Mouse (Mus musculus) testis, adult 2 months (tissue): ENCODE data around the gene Qrfpr. TPM values are rescaled to one million over a fixed set of nuclear protein-coding genes. Genes with fewer than 3 reads are reported as not detected.

ENCODE experiments used
- H3K27ac ChIP-seq: fragments of 200-500 bp; 2 replicates; pipeline ENCODE4 v1.5.1; 2012; ENCODE audit warnings: low read depth, low read length; ENCODE audit not compliant: control insufficient read depth, insufficient read depth
- H3K27me3 ChIP-seq: fragments of 200-500 bp; 2 replicates; pipeline ENCODE4 v1.6.1; 2012; ENCODE audit warnings: mild to moderate bottlenecking, low read length, moderate library complexity; ENCODE audit not compliant: control insufficient read depth, insufficient read depth
- H3K36me3 ChIP-seq: fragments of 200-500 bp; 2 replicates; pipeline ENCODE4 v1.6.1; 2012; ENCODE audit warnings: mild to moderate bottlenecking, low read length; ENCODE audit not compliant: control insufficient read depth, insufficient read depth
- H3K4me1 ChIP-seq: fragments of 200-500 bp; 2 replicates; pipeline ENCODE4 v1.6.1; 2012; ENCODE audit warnings: low read length; ENCODE audit not compliant: control insufficient read depth, insufficient read depth
- H3K4me3 ChIP-seq: fragments of 200-500 bp; 2 replicates; pipeline ENCODE4 v1.5.1; 2012; ENCODE audit warnings: low read depth, mild to moderate bottlenecking, low read length, moderate library complexity, mixed read lengths; ENCODE audit not compliant: control insufficient read depth
- CTCF ChIP-seq: fragments of 200-500 bp; IDR thresholded peaks from 2 replicates; pipeline ENCODE4 v1.5.1; 2012; ENCODE audit warnings: low read depth, mild to moderate bottlenecking, inconsistent platforms, low read length, moderate library complexity; ENCODE audit not compliant: control insufficient read depth, insufficient read depth, insufficient replicate concordance
- POLR2A ChIP-seq: fragments of 200-500 bp; IDR thresholded peaks from 2 replicates; pipeline ENCODE4 v1.6.1; 2012; ENCODE audit warnings: low read depth, mild to moderate bottlenecking, inconsistent platforms, low read length, moderate library complexity; ENCODE audit not compliant: control insufficient read depth
- polyA plus RNA-seq: library from polyadenylated mRNA; depleted of rRNA; stranded (reverse); fragments of >200 nt; gene quantifications from 2 replicates; pipeline ENCODE4 v1.2.3, GENCODE M21; 2012

Qrfpr gene
- polyA plus RNA-seq, 1 experiment: not detected

DNA sequence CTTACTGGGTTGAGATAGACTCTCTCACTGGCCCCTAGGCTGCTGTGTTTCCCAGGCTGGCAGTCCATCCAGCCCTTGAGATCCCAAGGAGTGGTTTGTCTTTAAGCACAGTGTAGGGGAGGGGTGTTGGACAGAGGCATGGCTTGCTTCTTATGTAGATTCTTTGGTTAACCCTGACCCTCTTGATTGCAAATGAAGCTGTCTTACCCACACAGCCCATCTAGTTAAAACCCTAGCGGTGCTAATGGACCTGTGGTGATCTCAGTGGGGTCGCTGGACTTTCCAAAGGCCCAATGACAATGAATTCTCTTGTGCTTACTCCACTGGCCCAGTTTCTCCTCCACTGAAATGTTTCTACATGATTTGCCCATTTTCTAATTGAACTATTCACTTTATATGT is 1.2 kb upstream of the Qrfpr start:
- TF ChIP-seq CTCF (no peak), POLR2A (no peak)
- no peak overlapping the region for H3K4me3 ChIP-seq
- H3K4me1 ChIP-seq: no peaks in the 10 kb centered on the region
- no peak overlapping the region for H3K27ac ChIP-seq
- no peaks in the 10 kb centered on the region for H3K27me3 ChIP-seq
- H3K36me3 ChIP-seq: no peaks in the 10 kb centered on the region

DNA sequence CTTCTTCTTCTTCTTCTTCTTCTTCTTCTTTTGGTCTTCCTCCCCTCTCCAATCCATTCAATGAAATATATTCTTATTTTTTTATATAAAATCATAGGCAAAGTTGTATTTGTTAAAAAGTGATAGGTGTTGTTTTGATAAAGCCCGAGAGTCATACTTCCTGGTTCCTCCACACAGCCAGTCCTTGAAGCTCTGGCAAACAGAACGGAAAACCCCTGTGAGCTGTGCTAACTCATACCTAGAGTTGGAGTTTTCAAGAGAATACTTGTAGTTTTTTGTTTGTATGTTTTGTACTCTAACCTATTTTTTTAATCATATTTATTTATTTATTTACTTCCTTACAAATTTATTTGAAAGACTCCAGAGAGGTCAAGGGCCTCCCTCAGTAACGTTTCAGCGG is 9.4 kb downstream of the Qrfpr start:
- TF ChIP-seq CTCF (no peak), POLR2A (no peak)
- H3K27ac ChIP-seq: no peak overlapping the region
- peaks cover 3% of the 10 kb centered on the region; the same call in 1 of the 2 replicates for H3K4me1 ChIP-seq
- no peaks in the 10 kb centered on the region for H3K36me3 ChIP-seq
- H3K4me3 ChIP-seq: no peak overlapping the region
- H3K27me3 ChIP-seq: no peaks in the 10 kb centered on the region; the same call in 1 of the 2 replicates

- H3K27ac ChIP-seq: no peak overlapping the region
- TF ChIP-seq CTCF (no peak), POLR2A (no peak)
- peaks cover 3% of the 10 kb centered on the region; the same call in 1 of the 2 replicates for H3K4me1 ChIP-seq
- no peak overlapping the region for H3K4me3 ChIP-seq
- H3K27me3 ChIP-seq: no peaks in the 10 kb centered on the region; the same call in 1 of the 2 replicates
- no peaks in the 10 kb centered on the region for H3K36me3 ChIP-seq
These were observed 11.2 kb downstream of the Qrfpr start for GRCm38 (mm10) chr3:36210939-36211338.

- Histone ChIP-seq H3K27me3 (no peaks in the 10 kb centered on the region; the same call in 1 of the 2 replicates), H3K36me3 (no peaks in the 10 kb centered on the region), H3K4me1 (peaks cover 3% of the 10 kb centered on the region; the same call in 1 of the 2 replicates), H3K4me3 (no peak overlapping the region), H3K27ac (no peak overlapping the region)
- TF ChIP-seq CTCF (no peak), POLR2A (no peak)
These were observed 12.1 kb downstream of the Qrfpr start for GRCm38 (mm10) chr3:36209776-36210555.

- peaks cover 3% of the 10 kb centered on the region; the same call in 1 of the 2 replicates for H3K4me1 ChIP-seq
- H3K4me3 ChIP-seq: peak overlapping the region; percentile 8
- H3K27me3 ChIP-seq: no peaks in the 10 kb centered on the region; the same call in 1 of the 2 replicates
- TF ChIP-seq POLR2A (no peak), CTCF (no peak)
- no peak overlapping the region for H3K27ac ChIP-seq
- H3K36me3 ChIP-seq: no peaks in the 10 kb centered on the region
These were observed 14.4 kb downstream of the Qrfpr start for GRCm38 (mm10) chr3:36207520-36208264.

GRCm38 (mm10) chr3:36202932-36203331 is 19.2 kb downstream of the Qrfpr start:
- H3K4me1 ChIP-seq: no peaks in the 10 kb centered on the region
- H3K27me3 ChIP-seq: no peaks in the 10 kb centered on the region
- TF ChIP-seq POLR2A: no peak
- no peak for TF ChIP-seq CTCF
- H3K27ac ChIP-seq: no peak overlapping the region
- H3K36me3 ChIP-seq: no peaks in the 10 kb centered on the region
- no peak overlapping the region for H3K4me3 ChIP-seq

DNA sequence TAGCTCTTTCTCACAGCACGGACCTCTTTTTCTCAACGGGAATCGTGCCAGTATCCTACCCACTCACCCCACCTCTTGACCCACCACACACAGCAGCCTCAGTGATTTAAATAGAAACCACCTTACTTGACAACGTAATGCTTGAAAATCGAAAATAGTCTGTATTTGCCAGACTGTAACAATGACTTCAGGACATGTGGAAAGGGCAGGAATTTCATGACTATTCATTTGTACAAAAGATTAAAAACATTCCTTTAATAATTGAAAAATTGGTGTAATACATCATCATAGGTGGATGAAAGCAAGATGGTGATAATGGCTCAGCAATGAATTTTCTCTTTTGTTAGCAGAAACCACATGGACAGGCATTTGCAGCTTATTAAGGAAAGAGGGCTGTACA is 21.0 kb downstream of the Qrfpr start:
- H3K36me3 ChIP-seq: no peaks in the 10 kb centered on the region
- H3K4me3 ChIP-seq: no peak overlapping the region
- H3K4me1 ChIP-seq: no peaks in the 10 kb centered on the region
- no peak for TF ChIP-seq POLR2A
- no peak for TF ChIP-seq CTCF
- no peaks in the 10 kb centered on the region for H3K27me3 ChIP-seq
- H3K27ac ChIP-seq: no peak overlapping the region
